Comparison of ENCODE assay signal across 29 mouse cellular contexts in the genomic region with DNA sequence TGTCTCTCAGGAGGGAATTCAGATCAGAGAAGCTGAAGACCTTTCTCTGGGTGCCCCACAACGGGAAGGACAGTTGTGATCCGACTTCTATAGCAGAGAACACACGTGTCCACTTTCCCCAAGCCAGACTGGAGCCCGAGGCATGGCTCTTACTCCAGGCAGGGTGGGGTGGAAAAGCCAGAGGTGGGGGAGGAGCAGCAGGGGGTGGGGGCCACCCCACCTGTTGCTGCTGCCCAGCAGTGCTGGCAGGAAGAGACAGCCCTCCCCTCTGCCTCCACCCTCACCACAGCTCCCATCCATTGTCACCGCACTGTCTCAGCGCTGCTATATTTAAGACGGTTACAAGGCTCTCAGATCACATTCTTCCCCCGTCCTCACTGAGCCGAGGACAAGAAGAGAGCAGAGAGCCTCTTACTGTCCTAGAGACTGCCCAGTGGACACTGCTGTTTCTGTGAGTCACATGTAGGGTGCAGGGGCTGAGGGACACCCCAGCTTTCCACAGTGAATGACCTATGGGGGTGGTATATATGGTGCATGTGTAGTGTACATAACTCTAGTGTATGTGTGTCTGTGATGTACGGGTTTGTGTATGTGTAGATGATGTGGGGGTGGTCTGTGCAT. TPM values are rescaled to one million over a fixed set of nuclear protein-coding genes. Genes with fewer than 3 reads are reported as not detected.
DNase-seq lines count a peak whose midpoint lies in the region; ATAC-seq and TF ChIP-seq lines count a peak whose summit lies in the region.
"Had no signal": no experiment of that assay in that cellular context is flagged by ENCODE, and none has a peak within 500 bp of the region (broad histone marks: within the 10 kb centered on the region; RNA-seq: fewer than 3 reads in every experiment).

TSS of gene Myom3 (plus strand) at position 360 of the 621 bp plus-strand sequence.

- H3K9me3 ChIP-seq in intestine, embryonic 16.5 days (ENCODE audit: control insufficient read depth, low read length), result peaks cover 3% of the 10 kb centered on the region; the same call in 1 of the 2 replicates
- no peaks in the 10 kb centered on the region for H3K9me3 ChIP-seq in intestine, postnatal 0 days (ENCODE audit: control insufficient read depth)
- H3K9me3 ChIP-seq in embryonic facial prominence, embryonic 15.5 days (replicated peaks), result no peaks in the 10 kb centered on the region
- H3K9me3 ChIP-seq in midbrain, embryonic 15.5 days, result no peaks in the 10 kb centered on the region
- H3K9me3 ChIP-seq: hindbrain, embryonic 12.5 days; intestine, embryonic 15.5 days; liver, embryonic 15.5 days had no signal

- H3K27ac ChIP-seq in intestine, embryonic 16.5 days (ENCODE audit: low read length), result no peak within 1 kb of the TSS
- no peak within 1 kb of the TSS; the same call in none of the 2 replicates for H3K27ac ChIP-seq in intestine, postnatal 0 days (ENCODE audit: low read depth, low read length)
- H3K27ac ChIP-seq in embryonic facial prominence, embryonic 15.5 days (replicated peaks), result 0 out of 2 replicates have a peak within 1 kb of the TSS, but pooled peaks have one; percentile 39
- no peak within 1 kb of the TSS for H3K27ac ChIP-seq in midbrain, embryonic 15.5 days
- H3K27ac ChIP-seq: embryonic facial prominence, embryonic 13.5 days; forebrain, embryonic 12.5 days; hindbrain, embryonic 12.5 days; hindbrain, postnatal 0 days; intestine, embryonic 15.5 days; left cerebral cortex, adult 2 months; liver, embryonic 15.5 days had no signal

- no peak for ATAC-seq in intestine, embryonic 16.5 days
- no peak for ATAC-seq in intestine, postnatal 0 days
- ATAC-seq in embryonic facial prominence, embryonic 15.5 days (ENCODE audit: insufficient number of reproducible peaks, low FRiP score, low TSS enrichment, low read depth), result peak; percentile 46; the same call in 1 of the 2 replicates
- no peak for ATAC-seq in midbrain, embryonic 15.5 days (replicated peaks)
- ATAC-seq: hindbrain, postnatal 0 days; intestine, embryonic 15.5 days; Patski had no signal

- no peak for DNase-seq in gastrocnemius, adult 8-10 months (ENCODE audit: low spot score in 2 of 2)
- DNase-seq in gastrocnemius, postnatal 4 days (ENCODE audit: low spot score in 2 of 2), result no peak
- no peak for DNase-seq in right cerebral cortex, postnatal 25 days
- DNase-seq in frontal cortex, adult 2 months (ENCODE audit: extremely low spot score in 1 of 2, low spot score in 1 of 2), result no peak
- DNase-seq: adrenal gland, postnatal 14 days; cerebellum, adult 11 months; cerebellum, adult 9-10 months; cerebellum, postnatal 36 days; embryo, embryonic 11 days; heart, postnatal 14 days; kidney, postnatal 25 days; lung, embryonic 14.5 days; lung, postnatal 14 days; midbrain, embryonic 14.5 days; right cerebral cortex, adult 18-20 months; right cerebral cortex, postnatal 4 days had no signal

- peaks cover 4% of the 10 kb centered on the region; the same call in 1 of the 2 replicates for H3K36me3 ChIP-seq in intestine, embryonic 16.5 days (ENCODE audit: control insufficient read depth, insufficient read depth, low read length)
- no peaks in the 10 kb centered on the region for H3K36me3 ChIP-seq in intestine, postnatal 0 days (ENCODE audit: control insufficient read depth, insufficient read depth)
- no peaks in the 10 kb centered on the region for H3K36me3 ChIP-seq in embryonic facial prominence, embryonic 15.5 days
- no peaks in the 10 kb centered on the region for H3K36me3 ChIP-seq in midbrain, embryonic 15.5 days (replicated peaks)
- H3K36me3 ChIP-seq: embryonic facial prominence, embryonic 13.5 days; forebrain, embryonic 12.5 days; hindbrain, embryonic 12.5 days; intestine, embryonic 15.5 days; liver, embryonic 15.5 days had no signal

- peak within 1 kb of the TSS; percentile 15; the same call in 1 of the 2 replicates for H3K9ac ChIP-seq in intestine, embryonic 16.5 days (ENCODE audit: low read depth, low read length)
- H3K9ac ChIP-seq in intestine, postnatal 0 days (ENCODE audit: low read depth, low read length), result no peak within 1 kb of the TSS
- no peak within 1 kb of the TSS for H3K9ac ChIP-seq in embryonic facial prominence, embryonic 15.5 days
- no peak within 1 kb of the TSS for H3K9ac ChIP-seq in midbrain, embryonic 15.5 days
- H3K9ac ChIP-seq: embryonic facial prominence, embryonic 13.5 days; forebrain, embryonic 12.5 days; hindbrain, embryonic 12.5 days; intestine, embryonic 15.5 days; liver, embryonic 15.5 days; lung, embryonic 14.5 days had no signal

- 53% methylated on average over 10 of the region's 10 CpGs for WGBS in intestine, embryonic 16.5 days
- 55% methylated on average over 10 of the region's 10 CpGs for WGBS in intestine, postnatal 0 days
- WGBS in embryonic facial prominence, embryonic 15.5 days, result 44% methylated on average over 10 of the region's 10 CpGs
- 66% methylated on average over 10 of the region's 10 CpGs for WGBS in midbrain, embryonic 15.5 days

- TF ChIP-seq CTCF in intestine, postnatal 0 days (IDR thresholded peaks at IDR 0.05; ENCODE audit: low read depth), result no peak

- no peaks in the 10 kb centered on the region for H3K27me3 ChIP-seq in intestine, embryonic 16.5 days (replicated peaks; ENCODE audit: control insufficient read depth, insufficient read depth, low read length)
- H3K27me3 ChIP-seq in intestine, postnatal 0 days (replicated peaks; ENCODE audit: control insufficient read depth, insufficient read depth, low read length), result no peaks in the 10 kb centered on the region
- no peaks in the 10 kb centered on the region for H3K27me3 ChIP-seq in embryonic facial prominence, embryonic 15.5 days
- H3K27me3 ChIP-seq in midbrain, embryonic 15.5 days (replicated peaks), result no peaks in the 10 kb centered on the region
- H3K27me3 ChIP-seq: embryonic facial prominence, embryonic 13.5 days; intestine, embryonic 15.5 days; Patski had no signal

- no peak within 1 kb of the TSS for H3K4me3 ChIP-seq in intestine, embryonic 16.5 days (ENCODE audit: low read length)
- H3K4me3 ChIP-seq in intestine, postnatal 0 days (ENCODE audit: low read depth, low read length), result no peak within 1 kb of the TSS
- no peak within 1 kb of the TSS; the same call in 1 of the 2 replicates for H3K4me3 ChIP-seq in embryonic facial prominence, embryonic 15.5 days (replicated peaks)
- H3K4me3 ChIP-seq in midbrain, embryonic 15.5 days, result no peak within 1 kb of the TSS
- H3K4me3 ChIP-seq: embryonic facial prominence, embryonic 13.5 days; forebrain, embryonic 12.5 days; hindbrain, embryonic 12.5 days; intestine, embryonic 15.5 days; left cerebral cortex, adult 2 months; liver, embryonic 15.5 days had no signal

- peaks cover 20% of the 10 kb centered on the region for H3K4me1 ChIP-seq in intestine, embryonic 16.5 days (ENCODE audit: control insufficient read depth, insufficient read depth, low read length)
- peaks cover 4% of the 10 kb centered on the region; the same call in 1 of the 2 replicates for H3K4me1 ChIP-seq in intestine, postnatal 0 days (replicated peaks; ENCODE audit: control insufficient read depth, insufficient read depth, low read length)
- peaks cover 11% of the 10 kb centered on the region for H3K4me1 ChIP-seq in embryonic facial prominence, embryonic 15.5 days
- H3K4me1 ChIP-seq in midbrain, embryonic 15.5 days, result peaks cover 5% of the 10 kb centered on the region

- no peak within 1 kb of the TSS for H3K4me2 ChIP-seq in intestine, embryonic 16.5 days (ENCODE audit: low read depth, low read length)
- H3K4me2 ChIP-seq in intestine, postnatal 0 days (replicated peaks; ENCODE audit: low read depth), result no peak within 1 kb of the TSS
- H3K4me2 ChIP-seq in embryonic facial prominence, embryonic 15.5 days (replicated peaks), result no peak within 1 kb of the TSS
- no peak within 1 kb of the TSS for H3K4me2 ChIP-seq in midbrain, embryonic 15.5 days
- H3K4me2 ChIP-seq: embryonic facial prominence, embryonic 13.5 days; forebrain, embryonic 12.5 days; hindbrain, embryonic 12.5 days; intestine, embryonic 15.5 days; liver, embryonic 15.5 days; lung, embryonic 14.5 days had no signal

RNA-seq across cellular contexts. Expression of gene Myom3, which starts in this region (rescaled TPM):
- polyA plus RNA-seq in intestine, embryonic 16.5 days (2015; fragmentation: Nextera tagmentation; extraction: Ambion mirVana), result 0.88 and 1.1 TPM in 2 replicates
- 0.66 and 0.72 TPM in 2 replicates for polyA plus RNA-seq in intestine, postnatal 0 days (2015; fragmentation: Nextera tagmentation; extraction: Ambion mirVana)
- polyA plus RNA-seq in embryonic facial prominence, embryonic 15.5 days (2015; fragmentation: Nextera tagmentation; extraction: Ambion mirVana), result 6.3 and 7.7 TPM in 2 replicates
- total RNA-seq in gastrocnemius, adult 8-10 months (2022), result 10 to 100 TPM; 40.8 to 54.5 (median 43.3) TPM
- total RNA-seq in gastrocnemius, postnatal 4 days (2021), result 100 to 1,000 TPM; 107 to 112 TPM
- polyA plus RNA-seq in frontal cortex, adult 2 months (2012; rRNA removed), result 1.8 and 2.6 TPM in 2 replicates
- polyA plus RNA-seq in midbrain, embryonic 15.5 days (2015; fragmentation: Nextera tagmentation; extraction: Ambion mirVana), result 0.27 and 0.70 TPM in 2 replicates
- total RNA-seq: MEL had no signal
- polyA plus RNA-seq: lung, embryonic 14.5 days had no signal
